Mouse (Mus musculus) granulocyte monocyte progenitor cell, adult 5-6 weeks (primary cell): ENCODE measurements around the gene Phactr1. TPM values are rescaled to one million over a fixed set of nuclear protein-coding genes. Genes with fewer than 3 reads are reported as not detected.

Experiments used
- ATAC-seq: replicated peaks from 2 replicates; pipeline ENCODE4 v1.8.0; 2016; ENCODE audit warnings: mild to moderate bottlenecking, moderate TSS enrichment, inconsistent platforms; ENCODE audit not compliant: poor library complexity, severe bottlenecking
- total RNA-seq, 2 experiments: library from RNA; stranded (forward) in 1 of 2; stranded (reverse) in 1 of 2; fragments of 200-712, 200-1000 nt in 1 of 2; fragments of >200 nt in 1 of 2; fragmentation: Nextera tagmentation in 1 of 2; gene quantifications; 2 replicates each; pipeline ENCODE4 v1.2.3; 2014 to 2017

Phactr1 gene
- total RNA-seq, 2 experiments from 2014 or later = 0.56 TPM; not detected in 1

DNA sequence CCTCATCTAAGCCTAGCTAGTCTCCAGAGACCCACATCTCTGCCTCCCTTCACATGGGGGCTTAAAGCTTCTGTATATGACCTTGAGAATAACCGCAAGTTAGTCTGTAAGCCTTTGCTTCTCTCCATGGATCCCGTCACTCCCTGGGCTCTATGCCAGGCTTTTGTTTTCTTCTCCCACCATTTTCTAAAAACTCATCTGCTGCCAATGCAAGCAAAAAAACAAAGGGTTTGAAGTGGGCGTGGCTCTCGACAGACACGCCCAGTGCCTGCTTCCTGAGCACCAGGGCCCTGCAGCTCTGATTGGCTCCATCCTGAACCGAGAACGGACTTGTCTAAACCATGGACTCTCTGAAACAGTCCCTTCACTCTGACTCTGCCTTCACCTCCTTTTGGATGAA, 277.4 kb downstream of the Phactr1 start:
- no peak for ATAC-seq

DNA sequence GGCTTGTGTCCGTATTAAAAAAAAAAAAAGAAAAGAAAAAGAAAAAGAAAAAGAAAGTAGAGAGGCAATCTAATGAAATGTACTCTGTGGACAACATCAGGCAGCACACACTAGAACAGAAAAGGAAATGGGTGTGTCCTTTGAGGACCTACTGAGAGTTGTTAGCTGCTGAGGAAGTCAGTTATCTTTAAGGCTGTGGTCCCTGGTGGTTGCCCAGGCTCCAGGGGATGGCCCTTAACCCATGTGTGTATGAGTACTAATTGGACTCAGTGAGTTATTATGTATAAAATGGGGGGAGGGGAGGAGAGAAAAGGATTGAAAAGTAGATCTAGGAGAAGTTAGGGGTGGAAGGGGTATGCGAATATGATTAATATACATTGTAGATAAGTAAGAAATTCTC, 278.4 kb downstream of the Phactr1 start:
- ATAC-seq = no peak

DNA sequence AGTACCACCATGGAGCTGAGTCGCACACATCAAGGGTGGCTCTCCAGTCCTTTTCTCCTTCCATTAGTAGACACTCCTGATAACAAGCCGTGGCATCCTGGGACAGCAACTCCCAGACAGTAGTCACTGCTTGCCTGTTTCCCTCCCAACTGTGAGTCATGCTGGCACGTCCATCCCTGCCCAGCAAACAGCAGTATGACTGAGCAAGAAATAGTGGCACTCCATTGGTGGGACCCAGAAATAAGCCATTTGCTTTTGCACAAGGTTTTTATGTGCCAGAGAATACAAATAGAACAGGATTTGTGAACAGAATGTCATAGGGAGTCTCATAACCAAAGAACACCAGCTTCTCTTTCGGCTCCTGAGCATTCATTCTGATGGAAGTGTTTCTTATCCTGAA, 281.1 kb downstream of the Phactr1 start:
- ATAC-seq = no peak

DNA sequence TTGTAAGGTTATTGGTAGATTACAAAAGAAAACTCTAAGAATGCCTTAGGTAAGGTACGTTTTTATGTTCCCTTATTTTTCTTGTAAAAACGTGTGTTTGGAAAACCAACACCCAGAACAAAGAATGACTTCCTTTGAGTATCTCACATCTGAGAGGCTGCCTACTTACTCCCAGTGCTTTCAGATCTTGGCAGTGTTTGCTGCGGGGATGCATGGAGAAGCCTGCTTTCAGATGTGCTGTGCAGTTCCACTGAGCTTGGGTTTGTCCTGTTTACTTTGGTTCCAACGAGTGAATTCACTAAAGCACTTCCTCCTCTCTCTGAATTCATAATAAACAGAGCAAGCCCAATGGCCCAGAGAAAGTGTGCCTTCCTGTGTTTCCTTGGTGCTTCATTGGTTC, 288.1 kb downstream of the Phactr1 start:
- no peak for ATAC-seq

- no peak for ATAC-seq
These were observed 293.1 kb downstream of the Phactr1 start for GRCm38 (mm10) chr13:42973561-42973960.

DNA sequence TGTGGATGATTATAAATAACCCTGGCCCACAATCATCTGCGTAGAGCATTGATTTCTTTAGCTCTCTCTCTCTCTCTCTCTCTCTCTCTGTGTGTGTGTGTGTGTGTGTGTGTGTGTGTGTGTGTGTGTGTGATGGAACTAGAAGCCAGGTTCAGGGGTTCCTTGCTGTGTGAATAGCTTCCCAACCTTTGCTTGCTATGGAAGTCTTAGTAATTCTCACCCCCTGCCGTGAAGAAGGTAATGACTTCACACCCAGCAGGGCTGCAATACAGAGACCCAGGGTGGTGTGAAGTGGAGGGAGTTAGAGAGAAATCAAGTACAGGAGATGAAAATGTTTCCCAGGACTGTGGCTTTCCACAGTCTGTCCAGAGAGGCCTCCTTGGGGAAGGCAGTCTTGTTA, 293.5 kb downstream of the Phactr1 start:
- ATAC-seq = no peak

GRCm38 (mm10) chr13:42974506-42974905, 294.1 kb downstream of the Phactr1 start:
- ATAC-seq = peak; percentile 74

GRCm38 (mm10) chr13:42976144-42976543, 295.7 kb downstream of the Phactr1 start:
- peak; percentile 97 for ATAC-seq

- no peak for ATAC-seq
These were observed 296.5 kb downstream of the Phactr1 start for GRCm38 (mm10) chr13:42976967-42977366.

GRCm38 (mm10) chr13:42980581-42980980, 300.2 kb downstream of the Phactr1 start:
- ATAC-seq = no peak

DNA sequence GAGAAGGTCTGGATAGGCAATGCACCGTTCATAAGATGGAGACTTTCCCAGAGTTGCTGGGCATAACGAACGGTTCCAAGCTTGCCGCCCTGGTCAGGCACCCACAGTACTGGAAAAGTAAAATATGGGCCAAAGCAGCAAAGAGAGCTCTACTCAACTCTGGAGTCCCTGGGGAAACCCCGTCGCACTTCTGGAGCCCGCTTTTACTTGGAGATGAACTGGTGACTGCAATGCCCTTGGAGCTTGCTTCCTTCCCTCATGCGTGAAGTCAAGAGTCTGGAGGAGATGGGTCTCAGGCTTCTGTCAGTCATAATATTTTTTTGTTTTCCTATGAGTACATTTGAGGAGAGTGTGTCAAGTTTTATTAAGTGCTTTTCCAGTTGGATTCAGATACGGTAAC, 302.2 kb downstream of the Phactr1 start:
- no peak for ATAC-seq

- no peak for ATAC-seq
These were observed 305.4 kb downstream of the Phactr1 start for GRCm38 (mm10) chr13:42985806-42986205.

- ATAC-seq = no peak
These were observed 307.6 kb downstream of the Phactr1 start for GRCm38 (mm10) chr13:42987931-42988579.

DNA sequence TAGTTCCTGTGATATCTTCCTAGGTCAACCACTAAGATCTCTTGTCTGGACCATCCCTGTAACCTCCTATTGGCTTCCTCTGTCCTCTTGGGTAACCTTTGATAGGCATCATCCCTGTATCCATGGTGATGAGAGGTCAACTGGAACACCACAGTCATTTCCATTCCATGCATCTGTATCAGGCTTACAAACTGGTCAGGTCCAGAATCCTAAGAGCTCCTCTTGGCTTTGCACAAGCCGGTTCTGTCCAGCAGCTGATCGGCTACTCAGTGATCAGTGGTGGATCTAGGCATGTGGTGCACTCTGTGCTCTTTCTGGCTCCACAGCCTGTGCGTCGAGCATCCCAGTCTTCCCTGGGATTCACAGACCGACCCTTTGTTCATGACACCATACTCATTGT, 309.1 kb downstream of the Phactr1 start:
- no peak for ATAC-seq

- ATAC-seq = no peak
These were observed 309.6 kb downstream of the Phactr1 start for GRCm38 (mm10) chr13:42990051-42990450.

DNA sequence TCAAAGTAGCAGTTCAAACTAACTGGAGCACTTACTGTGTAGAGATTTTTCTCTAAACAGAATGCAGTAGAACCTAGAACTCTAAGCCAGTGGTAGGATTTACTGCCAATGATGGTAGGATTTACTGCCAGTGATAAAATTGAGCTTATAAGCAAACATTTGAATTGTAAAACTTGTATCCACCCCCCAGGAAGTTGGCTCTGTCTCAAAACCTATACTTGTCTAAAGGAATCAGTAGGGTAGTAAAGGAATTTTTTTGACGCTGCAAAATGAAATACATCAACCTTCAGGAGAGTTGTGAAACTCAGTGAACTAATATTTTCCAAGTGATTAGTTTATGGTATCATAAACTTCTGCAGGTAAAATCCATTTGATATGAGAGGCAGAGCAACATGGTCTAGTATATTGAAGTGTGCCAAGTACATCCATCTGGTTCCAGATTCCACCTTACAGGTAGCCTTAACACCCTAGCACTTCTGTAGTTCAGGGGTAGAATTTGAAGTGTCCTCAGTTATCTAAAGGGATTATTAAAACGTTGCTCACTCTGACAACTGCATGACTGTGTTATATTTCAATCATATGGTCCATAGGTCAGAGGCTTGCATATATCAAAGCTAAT, 310.2 kb downstream of the Phactr1 start:
- ATAC-seq = no peak

GRCm38 (mm10) chr13:42991164-42991563, 310.7 kb downstream of the Phactr1 start:
- no peak for ATAC-seq

GRCm38 (mm10) chr13:42992306-42992705, 311.9 kb downstream of the Phactr1 start:
- no peak for ATAC-seq

DNA sequence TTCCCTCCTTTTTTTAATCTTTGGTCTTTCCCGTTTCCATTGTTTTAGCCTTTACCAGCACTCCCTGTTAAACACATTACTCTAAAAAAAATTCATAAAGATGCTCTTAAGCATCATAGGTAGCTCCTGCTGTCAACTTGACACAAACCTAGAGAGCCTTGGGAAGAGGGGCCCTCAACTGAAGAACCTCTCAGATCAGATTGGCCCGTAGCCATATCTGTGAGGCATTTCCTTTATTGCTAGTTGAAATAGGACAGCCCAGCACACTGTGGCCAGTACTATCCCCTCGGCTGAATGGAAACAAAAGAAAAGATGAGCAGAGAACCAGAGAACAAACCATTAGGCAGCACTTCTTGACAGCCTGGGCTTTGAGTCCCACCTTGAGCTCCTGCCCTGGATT, 313.9 kb downstream of the Phactr1 start:
- ATAC-seq = no peak

DNA sequence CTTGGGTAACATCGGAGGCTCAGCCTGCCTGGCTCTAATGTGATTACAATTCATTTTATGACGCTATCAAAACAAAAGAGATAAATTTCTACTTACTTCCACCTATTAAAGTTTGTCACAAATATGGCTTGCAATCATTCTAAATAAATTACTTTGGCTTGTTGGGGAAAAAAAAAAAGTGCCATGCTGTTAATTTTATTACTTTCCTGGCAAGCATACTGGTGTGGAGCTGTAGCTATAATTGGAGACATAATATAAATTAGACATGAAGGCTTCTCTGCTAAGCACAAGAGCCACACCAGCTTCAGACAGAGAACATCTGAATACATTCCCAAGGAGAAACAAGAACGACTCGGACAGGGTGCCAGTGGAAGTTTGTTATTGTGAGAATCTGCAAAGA, 315.8 kb downstream of the Phactr1 start:
- ATAC-seq = no peak

DNA sequence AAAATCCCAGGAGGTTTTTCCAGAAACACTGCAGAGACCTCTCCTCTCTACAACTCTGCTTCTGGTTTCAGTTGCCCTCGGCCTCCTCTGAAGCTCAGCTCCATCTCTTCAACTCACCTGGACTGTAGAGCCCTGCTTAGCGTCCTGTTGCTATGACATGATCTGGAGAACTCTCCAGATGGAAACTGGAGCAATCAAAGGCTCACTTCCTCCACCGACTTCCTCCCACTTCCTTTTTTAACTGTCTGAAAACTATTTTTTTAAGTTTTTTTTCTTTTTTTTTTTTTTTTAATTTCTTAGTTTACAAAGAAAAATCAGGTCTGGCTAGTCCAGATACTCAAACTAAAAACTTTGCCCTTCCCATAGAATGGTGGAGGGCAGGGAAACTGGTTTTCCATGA, 318.9 kb downstream of the Phactr1 start:
- ATAC-seq = peak; percentile 67

- ATAC-seq = no peak
These were observed 324.7 kb downstream of the Phactr1 start for GRCm38 (mm10) chr13:43005131-43005579.
